Mouse (Mus musculus): Measurements from ENCODE around the gene Gm3636. TPM values are rescaled to one million over a fixed set of nuclear protein-coding genes. Genes with fewer than 3 reads are reported as not detected.
A peak's percentile ranks its signal among the peaks of the same experiment; 100 is the strongest.
"Not testable (repeated sequence)": the region's sequence is repeated elsewhere in the genome, so short reads cannot be mapped to it uniquely, and the experiment has no call there.

The Gm3636 gene
- total RNA-seq (2021), result 1 to 10 TPM; 5.2 to 5.6 TPM
- long read RNA-seq, experiment 1, partial matches to known transcripts, result 0 of 2 reads
- long read RNA-seq, experiment 1, other reads (novel, unspliced or antisense), result 2 of 2 reads
- long read RNA-seq, experiment 2, partial matches to known transcripts, result 0 of 3 reads
- long read RNA-seq, experiment 2, other reads (novel, unspliced or antisense), result 3 of 3 reads

DNA sequence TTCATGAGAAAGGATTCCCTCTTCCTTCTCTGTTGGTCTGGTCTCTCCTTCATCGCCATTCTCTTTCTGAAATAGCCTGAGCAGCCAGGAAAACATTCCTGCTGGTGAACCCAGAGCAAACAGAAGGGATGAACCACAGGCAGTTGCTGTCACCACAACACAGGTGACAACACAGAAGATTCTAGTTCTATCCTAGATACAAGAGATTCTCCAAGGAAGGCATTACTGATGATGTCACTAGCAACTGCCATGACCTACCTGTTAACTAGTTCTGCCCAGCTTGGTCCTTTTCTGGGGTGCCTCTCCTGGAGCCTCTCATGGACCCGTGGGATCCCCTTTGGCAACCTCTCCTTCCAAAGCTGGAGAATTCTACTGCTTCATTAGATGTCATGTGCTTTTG is at the start of gene Gm3636:
Gene Gm3636, minus strand, starts transcription at position 101 of the 400 bp plus-strand sequence.
- not testable (repeated sequence) for DNase-seq

DNA sequence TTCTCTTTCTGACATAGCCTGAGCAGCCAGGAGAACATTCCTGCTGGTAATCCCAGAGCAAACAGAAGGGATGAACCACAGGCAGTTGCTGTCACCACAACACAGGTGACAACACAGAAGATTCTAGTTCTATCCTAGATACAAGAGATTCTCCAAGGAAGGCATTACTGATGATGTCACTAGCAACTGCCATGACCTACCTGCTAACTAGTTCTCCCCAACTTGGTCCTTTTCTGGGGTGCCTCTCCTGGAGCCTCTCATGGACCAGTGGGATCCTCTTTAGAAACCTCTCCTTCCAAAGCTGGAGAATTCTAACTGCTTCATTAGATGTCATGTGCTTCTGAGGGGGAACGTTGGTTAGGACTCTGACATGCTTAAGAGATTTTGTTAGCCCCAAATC is 32.2 kb upstream of the Gm3636 start, which contains the start of gene Gm8362:
Gene Gm8362, minus strand, starts transcription at position 101 of the 400 bp plus-strand sequence.
- not testable (repeated sequence) for DNase-seq

DNA sequence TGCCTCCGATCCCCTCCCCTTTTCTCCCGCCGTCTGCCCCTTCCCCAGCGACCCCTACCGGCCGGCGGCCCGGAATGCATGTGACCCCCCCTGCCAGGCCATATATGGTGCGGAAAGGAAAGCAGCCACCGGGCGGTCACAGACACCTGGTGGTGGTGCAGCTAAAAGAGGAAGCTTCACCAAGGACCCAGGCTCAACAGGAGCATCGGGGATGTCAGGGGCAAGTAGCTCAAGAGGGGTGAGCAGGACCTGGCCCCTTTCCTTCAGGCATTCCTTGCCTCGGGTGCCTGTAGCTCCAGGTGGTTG is 15.1 kb upstream of the Gm3636 start:
- not testable (repeated sequence) for DNase-seq

DNA sequence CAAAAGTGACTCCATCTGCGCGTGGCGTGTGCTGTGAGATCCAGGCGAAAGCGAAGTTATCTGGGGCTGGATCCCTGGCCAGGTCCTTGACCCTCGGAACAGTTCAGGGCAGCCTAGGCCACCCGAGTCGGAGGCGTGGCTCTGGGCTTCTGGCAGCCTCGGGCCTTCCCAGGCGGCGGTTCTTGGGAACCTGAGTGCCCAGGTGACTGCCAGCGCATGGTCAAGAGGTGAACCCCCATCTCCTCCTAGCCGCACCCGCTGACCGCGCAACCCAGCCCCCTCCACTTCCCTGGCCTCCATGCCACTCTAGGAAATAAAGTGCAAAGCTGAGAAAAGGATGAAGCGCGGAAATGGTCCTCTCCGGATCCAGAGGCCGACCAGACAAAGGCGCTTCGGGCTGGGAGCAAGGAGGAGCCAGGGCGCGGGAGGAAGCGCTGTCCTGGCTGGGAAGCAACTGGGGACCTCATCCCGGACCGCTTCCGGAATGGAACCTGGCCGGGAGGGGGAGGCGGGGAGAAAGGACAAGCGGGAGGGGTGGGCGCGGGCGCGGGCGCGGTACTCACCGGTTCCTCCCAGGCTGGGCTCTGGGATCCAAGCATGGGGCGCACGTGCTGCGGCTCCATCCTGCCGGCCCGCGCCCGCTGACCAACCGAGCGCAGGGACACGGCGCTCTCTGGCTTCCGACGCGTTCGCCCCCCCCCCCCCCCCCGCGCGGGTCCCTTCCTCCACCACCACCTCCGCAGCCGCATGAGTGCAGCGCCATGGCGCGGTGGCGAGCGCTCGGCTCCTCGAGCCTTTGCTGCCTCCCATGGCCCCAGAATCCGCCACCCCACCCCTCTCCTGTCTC is 14.5 kb upstream of the Gm3636 start:
- DNase-seq, result peak; percentile 3

DNA sequence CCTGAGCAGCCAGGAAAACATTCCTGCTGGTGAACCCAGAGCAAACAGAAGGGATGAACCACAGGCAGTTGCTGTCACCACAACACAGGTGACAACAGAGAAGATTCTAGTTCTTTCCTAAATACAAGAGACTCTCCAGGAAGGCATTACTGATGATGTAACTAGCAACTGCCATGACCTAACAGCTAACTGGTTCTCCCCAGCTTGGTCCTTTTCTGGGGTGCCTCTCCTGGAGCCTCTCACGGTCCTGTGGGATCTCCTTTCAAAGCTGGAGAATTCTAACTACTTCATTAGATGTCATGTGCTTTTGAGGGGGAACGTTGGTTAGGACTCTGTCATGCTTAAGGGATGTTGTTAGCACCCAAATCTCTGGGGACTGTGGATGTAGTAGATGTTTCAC is 22.0 kb downstream of the Gm3636 start, which contains the start of gene Gm8050:
Gene Gm8050, minus strand, starts transcription at position 101 of the 400 bp plus-strand sequence.
- DNase-seq, result not testable (repeated sequence)

Other genes with a start within 250 kb of the Gm3636 start
- gene Gm8356, start 205.0 kb downstream of the Gm3636 start, total RNA-seq (2021), result not detected
- gene Gm3629, start 151.7 kb downstream of the Gm3636 start, total RNA-seq (2021), result 1 to 10 TPM in 1 of 2 experiments, under 1 TPM in 1; 0.56 to 1.2 TPM
- gene Gm3460, start 119.9 kb downstream of the Gm3636 start, total RNA-seq (2021), result not detected
- gene Gm10251, start 58.2 kb downstream of the Gm3636 start, total RNA-seq (2021), result not detected
- gene Gm8050, start 22.1 kb downstream of the Gm3636 start, total RNA-seq (2021), result not detected
- gene Gm8362, start 32.1 kb upstream of the Gm3636 start, total RNA-seq (2021), result under 1 TPM; 0.23 to 0.41 TPM
- gene Gm3642, start 98.0 kb upstream of the Gm3636 start, total RNA-seq (2021), result under 1 TPM in 1 of 2 experiments, not detected in 1; 0.14 TPM
- gene Gm3667, start 147.6 kb upstream of the Gm3636 start, total RNA-seq (2021), result 1 to 10 TPM; 1.0 to 1.7 TPM
- not detected for gene Gm6356, start 231.5 kb upstream of the Gm3636 start, total RNA-seq (2021)

Data from gastrocnemius, postnatal 10 days (tissue).